Mouse (Mus musculus) embryonic facial prominence, embryonic 15.5 days (tissue): ENCODE data around the gene St7. TPM values are rescaled to one million over a fixed set of nuclear protein-coding genes. Genes with fewer than 3 reads are reported as not detected.

Experiments
- ATAC-seq: fragments of 200-750 bp; cut with Nextera tagmentation; 2 replicates; pipeline ENCODE4 v1.8.0; 2017; ENCODE audit warnings: low read depth, moderate TSS enrichment; ENCODE audit not compliant: insufficient number of reproducible peaks, low FRiP score, low TSS enrichment
- H3K27ac ChIP-seq: fragments of 300-500 bp; sonication (generic); replicated peaks from 2 replicates; pipeline ENCODE4 v1.5.1; 2015; ENCODE audit warnings: mild to moderate bottlenecking, inconsistent platforms
- H3K27me3 ChIP-seq: fragments of 300-500 bp; sonication (generic); 2 replicates; pipeline ENCODE4 v1.6.1; 2015; ENCODE audit warnings: inconsistent platforms
- H3K36me3 ChIP-seq: fragments of 300-500 bp; sonication (generic); 2 replicates; pipeline ENCODE4 v1.6.1; 2015; ENCODE audit warnings: mild to moderate bottlenecking, inconsistent platforms
- H3K4me1 ChIP-seq: fragments of 300-500 bp; sonication (generic); 2 replicates; pipeline ENCODE4 v1.6.1; 2015; ENCODE audit warnings: inconsistent platforms
- H3K4me2 ChIP-seq: fragments of 300-500 bp; sonication (generic); replicated peaks from 2 replicates; pipeline ENCODE4 v1.6.1; 2015; ENCODE audit warnings: mild to moderate bottlenecking, inconsistent platforms
- H3K4me3 ChIP-seq: fragments of 300-500 bp; sonication (generic); replicated peaks from 2 replicates; pipeline ENCODE4 v1.5.1; 2015; ENCODE audit warnings: mild to moderate bottlenecking, inconsistent platforms
- H3K9ac ChIP-seq: fragments of 300-500 bp; sonication (generic); 2 replicates; pipeline ENCODE4 v1.6.1; 2015; ENCODE audit warnings: inconsistent platforms
- H3K9me3 ChIP-seq: fragments of 300-500 bp; sonication (generic); replicated peaks from 2 replicates; pipeline ENCODE4 v1.6.1; 2016; ENCODE audit warnings: inconsistent platforms
- WGBS: fragments of 180-500 bp; shearing (Covaris S2); methylation state at CpG from one replicate; pipeline ENCODE4 v1.1.7; 2015; 5-methylcytosine and 5-hydroxymethylcytosine counted together
- polyA plus RNA-seq: library from polyadenylated mRNA; unstranded; fragments of >200 nt; fragmentation: Nextera tagmentation; extraction: Ambion mirVana; gene quantifications from 2 replicates; pipeline ENCODE4 v1.2.1, GENCODE M21; 2015

St7 gene
- polyA plus RNA-seq, 1 experiment from 2014 or later: 29.5 TPM

GRCm38 (mm10) chr6:17968467-17969144, 275.9 kb downstream of the St7 start:
- H3K4me3 ChIP-seq: no peak overlapping the region
- no peaks in the 10 kb centered on the region for H3K27me3 ChIP-seq
- no peak overlapping the region for H3K4me2 ChIP-seq
- H3K36me3 ChIP-seq: no peaks in the 10 kb centered on the region
- H3K9me3 ChIP-seq: no peaks in the 10 kb centered on the region
- WGBS: 82% methylated on average over 1 of the region's 1 CpGs
- no peak overlapping the region for H3K9ac ChIP-seq
- no peak for ATAC-seq
- H3K27ac ChIP-seq: no peak overlapping the region
- H3K4me1 ChIP-seq: no peaks in the 10 kb centered on the region

GRCm38 (mm10) chr6:17969815-17970214, 277.1 kb downstream of the St7 start:
- H3K4me1 ChIP-seq: no peaks in the 10 kb centered on the region
- H3K4me2 ChIP-seq: no peak overlapping the region
- no peak overlapping the region for H3K27ac ChIP-seq
- H3K36me3 ChIP-seq: no peaks in the 10 kb centered on the region
- no peak overlapping the region for H3K4me3 ChIP-seq
- H3K9ac ChIP-seq: no peak overlapping the region
- no peak for ATAC-seq
- H3K9me3 ChIP-seq: no peaks in the 10 kb centered on the region
- no peaks in the 10 kb centered on the region for H3K27me3 ChIP-seq
- 95% methylated on average over 1 of the region's 1 CpGs for WGBS

- Histone ChIP-seq H3K9me3 (no peaks in the 10 kb centered on the region), H3K9ac (no peak overlapping the region), H3K4me3 (no peak overlapping the region), H3K4me2 (no peak overlapping the region), H3K4me1 (no peaks in the 10 kb centered on the region), H3K27me3 (no peaks in the 10 kb centered on the region), H3K36me3 (no peaks in the 10 kb centered on the region), H3K27ac (no peak overlapping the region)
- no peak for ATAC-seq
These were observed 278.7 kb downstream of the St7 start for GRCm38 (mm10) chr6:17971393-17971792.

- 68% methylated on average over 3 of the region's 3 CpGs for WGBS
- Histone ChIP-seq H3K27me3 (no peaks in the 10 kb centered on the region), H3K9me3 (no peaks in the 10 kb centered on the region), H3K4me3 (no peak overlapping the region), H3K4me1 (no peaks in the 10 kb centered on the region), H3K4me2 (no peak overlapping the region), H3K9ac (no peak overlapping the region), H3K36me3 (no peaks in the 10 kb centered on the region), H3K27ac (no peak overlapping the region)
- ATAC-seq: no peak
These were observed 281.7 kb downstream of the St7 start for GRCm38 (mm10) chr6:17974416-17974815.

GRCm38 (mm10) chr6:17977165-17977564, 284.4 kb downstream of the St7 start:
- no peak overlapping the region for H3K9ac ChIP-seq
- no peaks in the 10 kb centered on the region for H3K36me3 ChIP-seq
- H3K4me1 ChIP-seq: no peaks in the 10 kb centered on the region
- 47% methylated on average over 1 of the region's 1 CpGs for WGBS
- no peak overlapping the region for H3K4me2 ChIP-seq
- H3K4me3 ChIP-seq: no peak overlapping the region
- H3K27me3 ChIP-seq: no peaks in the 10 kb centered on the region
- no peaks in the 10 kb centered on the region for H3K9me3 ChIP-seq
- no peak for ATAC-seq
- no peak overlapping the region for H3K27ac ChIP-seq

- 69% methylated on average over 5 of the region's 5 CpGs for WGBS
- no peaks in the 10 kb centered on the region for H3K36me3 ChIP-seq
- no peak overlapping the region for H3K27ac ChIP-seq
- H3K9ac ChIP-seq: no peak overlapping the region
- H3K4me2 ChIP-seq: no peak overlapping the region
- ATAC-seq: no peak
- H3K9me3 ChIP-seq: no peaks in the 10 kb centered on the region
- H3K4me1 ChIP-seq: no peaks in the 10 kb centered on the region
- H3K27me3 ChIP-seq: no peaks in the 10 kb centered on the region
- H3K4me3 ChIP-seq: no peak overlapping the region
These were observed 285.6 kb downstream of the St7 start for GRCm38 (mm10) chr6:17978324-17978723.

GRCm38 (mm10) chr6:17978881-17979280, 286.1 kb downstream of the St7 start:
- ATAC-seq: no peak
- Histone ChIP-seq H3K9ac (no peak overlapping the region), H3K4me3 (no peak overlapping the region), H3K36me3 (no peaks in the 10 kb centered on the region), H3K4me2 (no peak overlapping the region), H3K9me3 (no peaks in the 10 kb centered on the region), H3K27ac (no peak overlapping the region), H3K4me1 (no peaks in the 10 kb centered on the region), H3K27me3 (no peaks in the 10 kb centered on the region)
- 74% methylated on average over 3 of the region's 3 CpGs for WGBS

GRCm38 (mm10) chr6:17979361-17979760, 286.6 kb downstream of the St7 start:
- no peaks in the 10 kb centered on the region for H3K36me3 ChIP-seq
- no peak overlapping the region for H3K27ac ChIP-seq
- H3K4me1 ChIP-seq: no peaks in the 10 kb centered on the region
- no peaks in the 10 kb centered on the region for H3K27me3 ChIP-seq
- H3K4me2 ChIP-seq: no peak overlapping the region
- no peak for ATAC-seq
- H3K9ac ChIP-seq: no peak overlapping the region
- no peaks in the 10 kb centered on the region for H3K9me3 ChIP-seq
- H3K4me3 ChIP-seq: no peak overlapping the region
- 43% methylated on average over 1 of the region's 1 CpGs for WGBS

- no peaks in the 10 kb centered on the region for H3K36me3 ChIP-seq
- H3K27me3 ChIP-seq: no peaks in the 10 kb centered on the region
- 88% methylated on average over 9 of the region's 9 CpGs for WGBS
- ATAC-seq: no peak
- no peaks in the 10 kb centered on the region for H3K9me3 ChIP-seq
- H3K4me1 ChIP-seq: no peaks in the 10 kb centered on the region
- H3K9ac ChIP-seq: no peak overlapping the region
- no peak overlapping the region for H3K4me2 ChIP-seq
- no peak overlapping the region for H3K27ac ChIP-seq
- no peak overlapping the region for H3K4me3 ChIP-seq
These were observed 297.7 kb downstream of the St7 start for GRCm38 (mm10) chr6:17990173-17991028.

GRCm38 (mm10) chr6:17991625-17992024, 298.9 kb downstream of the St7 start:
- Histone ChIP-seq H3K27ac (no peak overlapping the region), H3K9ac (no peak overlapping the region), H3K4me2 (no peak overlapping the region), H3K4me3 (no peak overlapping the region), H3K27me3 (no peaks in the 10 kb centered on the region), H3K4me1 (no peaks in the 10 kb centered on the region), H3K36me3 (no peaks in the 10 kb centered on the region), H3K9me3 (no peaks in the 10 kb centered on the region)
- no peak for ATAC-seq
- WGBS: 63% methylated on average over 7 of the region's 7 CpGs
